Mouse (Mus musculus) mouse trophoblast stem cell (cell line): Measurements from ENCODE around the gene Nudt1.
"Not testable (repeated sequence)": the region's sequence is repeated elsewhere in the genome, so short reads cannot be mapped to it uniquely, and the experiment has no call there.

Experiments
- in situ Hi-C, 2 experiments: fragments of 300-500 bp; cut with MseI, MboI; formaldehyde crosslinking; loops; 2 replicates in 1 of 2; 3 replicates in 1 of 2; pipeline ENCODE4 v1.15.1; 2025

Gene Nudt1

GRCm38 (mm10) chr5:140342880-140343279 is 21.4 kb downstream of the Nudt1 start:
- in situ Hi-C loops, result no loop called here

- in situ Hi-C loops, result no loop called here
Observed at GRCm38 (mm10) chr5:140345244-140345643, 23.8 kb downstream of the Nudt1 start.

- in situ Hi-C loops, result no loop called here
Observed at GRCm38 (mm10) chr5:140346050-140346449, 24.6 kb downstream of the Nudt1 start.

GRCm38 (mm10) chr5:140349882-140350281 is 28.4 kb downstream of the Nudt1 start:
- in situ Hi-C loops, result no loop called here

GRCm38 (mm10) chr5:140350731-140351497 is 29.5 kb downstream of the Nudt1 start:
- in situ Hi-C loops, result no loop called here

- in situ Hi-C loops, result no loop called here
Observed at GRCm38 (mm10) chr5:140352352-140352751, 30.9 kb downstream of the Nudt1 start.

GRCm38 (mm10) chr5:140355934-140356333 is 34.5 kb downstream of the Nudt1 start:
- in situ Hi-C loops, result no loop called here

GRCm38 (mm10) chr5:140357466-140357865 is 36.0 kb downstream of the Nudt1 start:
- in situ Hi-C loops, result no loop called here

- in situ Hi-C loops, result no loop called here
Observed at GRCm38 (mm10) chr5:140359930-140360674, 38.6 kb downstream of the Nudt1 start.

GRCm38 (mm10) chr5:140364415-140364814 is 43.0 kb downstream of the Nudt1 start:
- in situ Hi-C loops, result no loop called here

GRCm38 (mm10) chr5:140368126-140368525 is 46.7 kb downstream of the Nudt1 start:
- in situ Hi-C loops, result not testable (repeated sequence)

GRCm38 (mm10) chr5:140368926-140369325 is 47.5 kb downstream of the Nudt1 start:
- in situ Hi-C loops, result no loop called here

- in situ Hi-C loops, result no loop called here
Observed at GRCm38 (mm10) chr5:140369466-140369865, 48.0 kb downstream of the Nudt1 start.

GRCm38 (mm10) chr5:140370446-140371254 is 49.2 kb downstream of the Nudt1 start:
- in situ Hi-C loops, result no loop called here

GRCm38 (mm10) chr5:140371671-140372070 is 50.2 kb downstream of the Nudt1 start:
- in situ Hi-C loops, result no loop called here

- in situ Hi-C loops, result no loop called here
Observed at GRCm38 (mm10) chr5:140373711-140374110, 52.3 kb downstream of the Nudt1 start.

GRCm38 (mm10) chr5:140374226-140374625 is 52.8 kb downstream of the Nudt1 start:
- in situ Hi-C loops, result no loop called here

- in situ Hi-C loops, result no loop called here
Observed at GRCm38 (mm10) chr5:140375249-140375829, 53.9 kb downstream of the Nudt1 start.

GRCm38 (mm10) chr5:140378121-140378853 is 56.8 kb downstream of the Nudt1 start:
- in situ Hi-C loops, result no loop called here

GRCm38 (mm10) chr5:140379299-140379698 is 57.8 kb downstream of the Nudt1 start:
- in situ Hi-C loops, result no loop called here

- in situ Hi-C loops, result no loop called here
Observed at GRCm38 (mm10) chr5:140381156-140381555, 59.7 kb downstream of the Nudt1 start.
